Mouse (Mus musculus): ENCODE results near the gene Fam104a. TPM values are rescaled to one million over a fixed set of nuclear protein-coding genes. Genes with fewer than 3 reads are reported as not detected.
A peak's percentile ranks its signal among the peaks of the same experiment; 100 is the strongest.

Fam104a gene
- polyA plus RNA-seq, 1 experiment from 2014 or later: 51.2 TPM

- Histone ChIP-seq H3K4me1 (ENCODE audit: control insufficient read depth, insufficient read depth, low read length) (peaks cover 12% of the 10 kb centered on the region; the same call in 1 of the 2 replicates), H3K4me2 (replicated peaks; ENCODE audit: low read depth, low read length) (peak overlapping the region; percentile 85), H3K4me3 (ENCODE audit: low read depth, low read length) (peak overlapping the region; percentile 31; the same call in 1 of the 2 replicates), H3K27ac (ENCODE audit: low read length) (no peak overlapping the region), H3K27me3 (ENCODE audit: control insufficient read depth, insufficient read depth, low read length) (peaks cover 19% of the 10 kb centered on the region), H3K9me3 (ENCODE audit: control insufficient read depth, low read depth, low read length) (no peaks in the 10 kb centered on the region), H3K36me3 (ENCODE audit: control insufficient read depth, insufficient read depth, low read length) (no peaks in the 10 kb centered on the region), H3K9ac (replicated peaks; ENCODE audit: low read depth, low read length) (no peak overlapping the region)
- ATAC-seq (ENCODE audit: insufficient number of reproducible peaks, insufficient read depth, low FRiP score, low read depth): no peak
- WGBS: 20% methylated on average over 4 of the region's 4 CpGs
Observed at GRCm38 (mm10) chr11:113618303-113618671, 65.7 kb downstream of the Fam104a start.

GRCm38 (mm10) chr11:113617132-113617911 is 66.6 kb downstream of the Fam104a start:
- no peak overlapping the region for H3K4me3 ChIP-seq (ENCODE audit: low read depth, low read length)
- H3K9ac ChIP-seq (replicated peaks; ENCODE audit: low read depth, low read length): no peak overlapping the region
- no peak overlapping the region for H3K4me2 ChIP-seq (replicated peaks; ENCODE audit: low read depth, low read length)
- peaks cover 19% of the 10 kb centered on the region for H3K27me3 ChIP-seq (ENCODE audit: control insufficient read depth, insufficient read depth, low read length)
- no peaks in the 10 kb centered on the region for H3K9me3 ChIP-seq (ENCODE audit: control insufficient read depth, low read depth, low read length)
- H3K36me3 ChIP-seq (ENCODE audit: control insufficient read depth, insufficient read depth, low read length): no peaks in the 10 kb centered on the region
- no peak overlapping the region for H3K27ac ChIP-seq (ENCODE audit: low read length)
- peak; percentile 25; the same call in 1 of the 2 replicates for ATAC-seq (ENCODE audit: insufficient number of reproducible peaks, insufficient read depth, low FRiP score, low read depth)
- 39% methylated on average over 14 of the region's 14 CpGs for WGBS
- H3K4me1 ChIP-seq (ENCODE audit: control insufficient read depth, insufficient read depth, low read length): peaks cover 13% of the 10 kb centered on the region; the same call in 1 of the 2 replicates

GRCm38 (mm10) chr11:113614476-113614875 is 69.5 kb downstream of the Fam104a start:
- no peak overlapping the region for H3K9ac ChIP-seq (replicated peaks; ENCODE audit: low read depth, low read length)
- ATAC-seq (ENCODE audit: insufficient number of reproducible peaks, insufficient read depth, low FRiP score, low read depth): no peak
- H3K27me3 ChIP-seq (ENCODE audit: control insufficient read depth, insufficient read depth, low read length): 0 out of 2 replicates have a peak, but pooled peaks cover 6% of the 10 kb centered on the region
- WGBS: 82% methylated on average over 6 of the region's 6 CpGs
- H3K36me3 ChIP-seq (ENCODE audit: control insufficient read depth, insufficient read depth, low read length): no peaks in the 10 kb centered on the region
- H3K4me1 ChIP-seq (ENCODE audit: control insufficient read depth, insufficient read depth, low read length): peaks cover 17% of the 10 kb centered on the region; the same call in 1 of the 2 replicates
- H3K27ac ChIP-seq (ENCODE audit: low read length): no peak overlapping the region
- H3K4me2 ChIP-seq (replicated peaks; ENCODE audit: low read depth, low read length): no peak overlapping the region
- H3K4me3 ChIP-seq (ENCODE audit: low read depth, low read length): no peak overlapping the region
- H3K9me3 ChIP-seq (ENCODE audit: control insufficient read depth, low read depth, low read length): no peaks in the 10 kb centered on the region

- Histone ChIP-seq H3K4me1 (ENCODE audit: control insufficient read depth, insufficient read depth, low read length) (peaks cover 6% of the 10 kb centered on the region; the same call in 1 of the 2 replicates), H3K4me3 (ENCODE audit: low read depth, low read length) (no peak overlapping the region), H3K27ac (ENCODE audit: low read length) (no peak overlapping the region), H3K9ac (replicated peaks; ENCODE audit: low read depth, low read length) (no peak overlapping the region), H3K36me3 (ENCODE audit: control insufficient read depth, insufficient read depth, low read length) (no peaks in the 10 kb centered on the region), H3K4me2 (replicated peaks; ENCODE audit: low read depth, low read length) (peak overlapping the region; percentile 23), H3K27me3 (ENCODE audit: control insufficient read depth, insufficient read depth, low read length) (no peaks in the 10 kb centered on the region), H3K9me3 (ENCODE audit: control insufficient read depth, low read depth, low read length) (no peaks in the 10 kb centered on the region)
- ATAC-seq (ENCODE audit: insufficient number of reproducible peaks, insufficient read depth, low FRiP score, low read depth): peak; percentile 71; the same call in 1 of the 2 replicates
- WGBS: 12% methylated on average over 24 of the region's 24 CpGs
Observed at GRCm38 (mm10) chr11:113611664-113612611, 72.0 kb downstream of the Fam104a start.

Other genes with a start within 250 kb of the Fam104a start
- gene Sstr2, start 64.8 kb downstream of the Fam104a start, polyA plus RNA-seq (2014; fragmentation: Nextera tagmentation; extraction: Ambion mirVana): 0.56 and 2.0 TPM in 2 replicates
- gene Cog1, start 35.0 kb downstream of the Fam104a start, polyA plus RNA-seq (2014; fragmentation: Nextera tagmentation; extraction: Ambion mirVana): 20.7 and 24.4 TPM in 2 replicates
- gene Slc39a11, start 34.1 kb downstream of the Fam104a start, polyA plus RNA-seq (2014; fragmentation: Nextera tagmentation; extraction: Ambion mirVana): 18.6 and 24.0 TPM in 2 replicates
- gene D11Wsu47e, start 257 bp upstream of the Fam104a start, polyA plus RNA-seq (2014; fragmentation: Nextera tagmentation; extraction: Ambion mirVana): 21.3 and 25.4 TPM in 2 replicates
- gene Cpsf4l, start 25.9 kb upstream of the Fam104a start, polyA plus RNA-seq (2014; fragmentation: Nextera tagmentation; extraction: Ambion mirVana): 0.49 and 0.52 TPM in 2 replicates
- gene Cdc42ep4, start 67.7 kb upstream of the Fam104a start, polyA plus RNA-seq (2014; fragmentation: Nextera tagmentation; extraction: Ambion mirVana): 51.5 and 51.6 TPM in 2 replicates